Mouse (Mus musculus) duodenum, adult 2 months (tissue): ENCODE results near the gene AI854703. TPM values are rescaled to one million over a fixed set of nuclear protein-coding genes. Genes with fewer than 3 reads are reported as not detected.

ENCODE experiments used
- polyA plus RNA-seq: library from polyadenylated mRNA; depleted of rRNA; stranded (reverse); fragments of >200 nt; gene quantifications from 2 replicates; pipeline ENCODE4 v1.2.3, GENCODE M21; 2012; ENCODE audit warnings: low replicate concordance; rRNA removed

The AI854703 gene
- 0.48 and 0.78 TPM in 2 replicates for polyA plus RNA-seq

DNA sequence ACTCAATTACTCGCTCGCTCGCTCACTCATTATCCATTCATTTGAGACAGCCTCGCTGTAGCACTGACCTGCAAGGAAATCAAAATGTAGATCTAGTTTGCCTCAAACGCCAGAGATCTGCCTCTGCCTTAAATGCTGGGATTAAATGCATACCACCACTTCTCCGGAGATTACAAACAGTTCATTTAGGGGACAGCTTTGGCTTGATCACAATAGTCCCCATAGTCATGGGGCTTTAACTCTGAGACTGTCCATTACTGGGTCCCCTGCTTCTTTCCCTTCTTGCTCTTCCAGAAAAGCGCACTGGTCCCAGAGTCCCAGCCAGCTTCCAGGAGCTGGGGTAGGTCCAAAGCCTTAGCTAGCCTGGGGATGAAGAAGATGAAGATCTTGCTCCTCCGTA, at the start of gene AI854703:
TSS of gene AI854703 (plus strand) at position 301 of the 400 bp plus-strand sequence.

DNA sequence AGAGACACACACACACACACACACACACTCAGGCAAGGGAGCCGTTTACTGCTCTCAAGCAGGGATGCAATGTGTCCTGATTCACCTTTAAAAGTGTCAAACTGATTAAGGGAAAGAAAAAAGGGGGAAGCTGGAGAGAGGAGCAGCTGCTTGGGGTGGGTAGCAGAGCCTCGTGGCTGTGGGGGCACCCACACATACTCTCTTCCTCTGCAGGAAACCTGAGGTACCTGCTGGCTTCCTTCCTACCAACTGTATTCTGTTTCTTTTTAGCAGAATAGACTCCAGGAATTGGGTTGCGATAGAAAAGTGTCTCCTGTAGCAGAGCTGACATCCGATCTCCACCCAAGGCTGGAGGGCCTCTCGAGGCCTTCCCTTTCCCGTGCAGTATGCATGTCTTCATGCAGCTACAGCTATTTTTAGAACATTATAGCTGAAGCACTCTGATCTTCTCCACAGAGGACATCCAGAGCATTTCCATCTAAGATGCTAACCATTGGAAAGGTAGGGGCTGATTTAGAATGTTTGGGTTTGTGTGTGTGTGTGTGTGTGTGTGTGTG, 37.3 kb upstream of the AI854703 start, which contains the start of gene Gm45021:
TSS of gene Gm45021 (plus strand) at position 417 of the 557 bp plus-strand sequence.

DNA sequence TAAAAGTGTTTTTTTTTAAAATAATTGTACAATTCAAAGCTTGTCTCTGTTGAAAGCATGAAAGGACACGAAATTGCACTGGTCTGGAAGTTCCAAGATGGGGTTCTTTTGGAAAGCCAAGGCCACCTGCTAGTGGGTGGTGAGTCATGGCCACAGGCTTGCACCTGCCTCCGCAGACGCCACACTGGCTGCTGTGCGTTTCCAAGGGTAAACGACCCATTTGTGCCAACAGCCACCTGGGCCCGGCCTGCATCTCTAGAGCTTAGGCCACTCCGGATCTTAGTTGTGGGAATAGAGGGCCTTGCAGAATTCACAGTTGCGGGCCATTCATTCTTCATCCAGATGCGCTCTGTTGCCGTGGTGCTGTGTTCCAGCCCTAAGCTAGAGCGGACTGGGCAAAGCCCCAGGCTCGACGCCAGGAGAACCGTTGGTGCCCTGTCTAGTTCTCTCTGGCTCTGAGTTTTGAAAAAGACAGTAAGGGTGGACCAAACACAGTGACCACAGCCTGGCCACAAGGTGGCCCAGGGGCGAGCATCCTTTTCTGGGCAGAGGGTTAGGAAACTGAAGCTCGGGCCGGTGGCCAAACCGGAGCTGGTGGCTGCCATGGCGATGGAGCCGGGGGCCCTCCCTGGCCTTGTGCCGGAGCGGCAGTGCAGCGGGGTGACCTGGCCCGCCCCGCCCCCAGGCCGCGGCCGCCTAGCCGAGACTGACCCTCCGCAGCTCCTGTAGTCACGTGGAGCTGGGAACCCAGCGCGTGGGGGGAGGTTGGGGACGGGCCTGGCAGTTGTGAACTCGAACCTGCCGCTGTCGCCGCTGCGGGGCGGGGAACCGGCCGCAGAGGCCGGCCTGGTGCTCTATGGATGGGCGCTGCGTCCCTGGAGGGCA, 33.2 kb upstream of the AI854703 start, which contains the start of the genes Repin1 and Gm44965:
TSS of gene Repin1 (plus strand) at position 726 of the 885 bp plus-strand sequence.
TSS of gene Gm44965 (plus strand) at position 784 of the 885 bp plus-strand sequence.

DNA sequence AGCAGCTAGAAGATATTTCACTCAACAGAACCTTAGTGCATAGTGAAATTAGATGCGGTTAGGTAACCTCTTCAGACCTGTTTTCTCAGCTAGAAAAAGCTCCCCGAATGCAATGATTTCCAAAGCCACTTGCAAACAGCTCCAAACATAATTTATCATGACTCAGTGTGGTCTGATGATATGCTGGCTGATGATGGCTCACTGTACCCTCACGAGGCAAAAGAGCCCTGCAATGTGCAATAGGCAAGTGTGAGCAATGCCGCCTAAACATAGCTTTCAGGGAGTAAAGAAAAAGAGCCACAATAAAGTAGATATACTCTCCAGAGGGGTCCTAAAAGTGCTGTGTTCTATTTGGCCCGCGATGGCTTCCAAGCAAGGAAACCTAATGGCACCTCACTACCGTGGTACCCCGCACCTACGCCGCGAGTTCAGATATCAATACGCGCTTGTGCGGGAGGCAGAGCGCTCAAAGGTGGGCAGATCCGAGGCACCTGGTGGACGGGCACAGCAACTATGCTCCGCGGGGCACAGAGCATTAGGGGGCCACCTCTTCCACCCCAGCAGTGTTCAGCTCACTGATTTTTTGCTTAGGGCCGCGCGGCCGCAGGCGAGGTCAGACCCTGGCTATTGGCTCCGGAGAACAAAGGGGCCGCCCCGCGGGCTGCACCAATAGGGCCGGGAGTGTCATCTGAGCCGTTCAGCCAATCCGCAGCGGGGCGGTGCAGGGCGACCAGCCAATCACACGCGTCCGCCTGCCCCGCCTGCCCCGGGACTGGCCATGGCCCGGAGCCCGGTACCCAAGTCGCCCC, 25.1 kb upstream of the AI854703 start, which contains the start of gene Zfp775:
TSS of gene Zfp775 (plus strand) at position 793 of the 809 bp plus-strand sequence.

DNA sequence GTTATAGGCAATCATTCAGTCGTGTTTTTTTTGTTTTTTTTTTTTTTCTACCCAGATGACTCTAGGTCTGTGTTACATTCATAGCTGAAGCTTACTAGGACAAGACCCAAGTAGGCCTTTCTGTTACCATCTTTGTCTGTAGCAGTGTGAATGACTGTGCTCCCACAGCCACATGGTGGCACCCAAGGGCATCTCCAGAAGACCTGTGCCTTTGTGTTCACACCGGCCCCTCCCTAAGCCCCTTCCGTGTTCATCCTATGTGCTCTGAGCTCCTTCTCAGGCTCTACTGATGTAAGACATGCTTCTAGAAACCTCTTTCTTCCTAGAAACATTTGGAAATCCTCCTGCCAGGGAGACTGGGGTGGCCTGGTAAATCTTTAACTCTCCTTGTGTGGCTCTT, 20.4 kb downstream of the AI854703 start, which contains the start of gene Gimap8:
TSS of gene Gimap8 (plus strand) at position 240 of the 400 bp plus-strand sequence.

DNA sequence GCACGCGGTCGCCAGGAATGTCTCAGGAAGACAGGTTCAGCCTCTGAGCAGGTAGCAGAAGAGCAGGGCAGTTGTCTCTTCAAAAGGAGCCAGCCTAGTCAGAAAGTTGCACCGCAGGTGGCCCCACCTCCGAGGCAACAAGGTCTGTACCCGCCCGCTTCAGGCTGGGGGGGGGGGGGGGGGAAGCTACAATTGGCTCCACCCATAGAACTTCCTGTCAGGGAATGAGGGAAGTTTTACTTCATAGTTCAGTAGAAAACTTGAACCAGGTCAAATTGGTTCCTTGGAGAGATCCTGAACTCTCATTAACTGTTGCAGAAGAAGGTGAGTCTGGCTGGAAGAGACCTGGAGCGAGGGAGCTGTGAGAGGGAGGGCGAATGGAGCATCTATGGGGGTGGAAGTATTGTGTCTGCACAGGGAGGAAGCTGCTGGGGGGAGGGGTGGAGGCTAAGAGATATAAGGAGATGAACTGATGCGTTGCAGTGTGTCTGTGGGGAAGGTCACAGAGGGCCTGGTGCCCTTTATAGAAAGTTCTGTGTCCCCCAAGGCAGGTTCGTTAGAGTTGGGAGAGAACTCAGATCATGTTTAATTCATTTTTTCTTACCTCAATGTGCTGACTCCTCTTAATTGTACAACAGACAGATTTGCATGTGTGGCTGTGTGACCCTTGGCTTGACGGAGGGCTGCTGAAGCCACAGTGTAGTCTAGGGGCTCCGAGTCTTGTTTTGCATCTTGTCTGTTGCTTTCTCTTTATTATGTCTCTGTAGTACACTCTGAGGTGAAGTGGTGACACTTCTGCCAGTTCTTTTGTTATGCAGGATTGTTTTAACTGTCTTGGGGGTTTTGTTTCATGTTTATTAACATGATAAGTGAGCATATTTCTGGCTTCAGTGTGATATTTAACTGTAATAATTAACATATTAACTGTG, 49.6 kb downstream of the AI854703 start, which contains the start of gene Gimap9:
TSS of gene Gimap9 (plus strand) at position 199 of the 929 bp plus-strand sequence.

Other genes with a start within 250 kb of the AI854703 start
- 9.1 and 12.5 TPM in 2 replicates for gene Krba1, start 231.2 kb upstream of the AI854703 start, polyA plus RNA-seq
- gene Zfp467, start 180.9 kb upstream of the AI854703 start, polyA plus RNA-seq: 21.7 and 31.1 TPM in 2 replicates
- gene Sspo, start 178.5 kb upstream of the AI854703 start, polyA plus RNA-seq: 0.99 and 1.9 TPM in 2 replicates
- gene Atp6v0e2, start 89.1 kb upstream of the AI854703 start, polyA plus RNA-seq: 21.6 and 36.5 TPM in 2 replicates
- 17.9 and 19.5 TPM in 2 replicates for gene Lrrc61, start 72.0 kb upstream of the AI854703 start, polyA plus RNA-seq
- gene Rarres2, start 54.0 kb upstream of the AI854703 start, polyA plus RNA-seq: 29.5 and 42.3 TPM in 2 replicates
- not detected in 2 replicates for gene Gm45021, start 37.2 kb upstream of the AI854703 start, polyA plus RNA-seq
- 8.1 and 17.1 TPM in 2 replicates for gene Repin1, start 32.9 kb upstream of the AI854703 start, polyA plus RNA-seq
- gene Gm44965, start 32.8 kb upstream of the AI854703 start, polyA plus RNA-seq: not detected in 2 replicates
- gene Zfp775, start 24.7 kb upstream of the AI854703 start, polyA plus RNA-seq: 1.8 and 2.5 TPM in 2 replicates
- gene Gimap8, start 20.5 kb downstream of the AI854703 start, polyA plus RNA-seq: 0.27 and 0.54 TPM in 2 replicates
- gene Gimap9, start 49.4 kb downstream of the AI854703 start, polyA plus RNA-seq: 0.26 and 0.53 TPM in 2 replicates
- 1.3 and 6.1 TPM in 2 replicates for gene Gimap4, start 57.8 kb downstream of the AI854703 start, polyA plus RNA-seq
- gene Gimap6, start 81.5 kb downstream of the AI854703 start, polyA plus RNA-seq: 0.92 and 2.6 TPM in 2 replicates
- gene Gm28053, start 91.8 kb downstream of the AI854703 start, polyA plus RNA-seq: not detected in 2 replicates
- gene Gimap7, start 91.9 kb downstream of the AI854703 start, polyA plus RNA-seq: 0.63 and 2.0 TPM in 2 replicates
- gene Gimap1, start 112.3 kb downstream of the AI854703 start, polyA plus RNA-seq: 10.2 and 21.6 TPM in 2 replicates
- gene Gimap5, start 119.4 kb downstream of the AI854703 start, polyA plus RNA-seq: 7.1 and 9.2 TPM in 2 replicates
- gene Gimap3, start 144.1 kb downstream of the AI854703 start, polyA plus RNA-seq: 3.7 and 11.7 TPM in 2 replicates
- gene Tmem176a, start 214.2 kb downstream of the AI854703 start, polyA plus RNA-seq: 106 and 117 TPM in 2 replicates
- 210 and 214 TPM in 2 replicates for gene Tmem176b, start 214.7 kb downstream of the AI854703 start, polyA plus RNA-seq
- gene Aoc1, start 246.1 kb downstream of the AI854703 start, polyA plus RNA-seq: 152 and 648 TPM in 2 replicates